Mouse (Mus musculus) left cerebral cortex, postnatal 25 days (tissue): ENCODE results near the gene Tmem210. TPM values are rescaled to one million over a fixed set of nuclear protein-coding genes. Genes with fewer than 3 reads are reported as not detected.
A peak's percentile ranks its signal among the peaks of the same experiment; 100 is the strongest.

Source experiments
- DNase-seq, 2 experiments: peaks; one replicate each; pipeline ENCODE4 v3.0.0; 2022; ENCODE audit warnings: low spot score in 2 of 2, mixed read lengths in 1 of 2
- intact Hi-C: fragments of 180-260 bp; cut with DNase I; formaldehyde crosslinking; loops from one replicate; pipeline ENCODE4 v1.15.1; 2025
- total RNA-seq, 2 experiments: library from RNA; stranded (reverse); gene quantifications; 2 replicates each; pipeline ENCODE4 v1.2.3; 2021

Tmem210 gene
- total RNA-seq, 2 experiments from 2014 or later: not detected

DNA sequence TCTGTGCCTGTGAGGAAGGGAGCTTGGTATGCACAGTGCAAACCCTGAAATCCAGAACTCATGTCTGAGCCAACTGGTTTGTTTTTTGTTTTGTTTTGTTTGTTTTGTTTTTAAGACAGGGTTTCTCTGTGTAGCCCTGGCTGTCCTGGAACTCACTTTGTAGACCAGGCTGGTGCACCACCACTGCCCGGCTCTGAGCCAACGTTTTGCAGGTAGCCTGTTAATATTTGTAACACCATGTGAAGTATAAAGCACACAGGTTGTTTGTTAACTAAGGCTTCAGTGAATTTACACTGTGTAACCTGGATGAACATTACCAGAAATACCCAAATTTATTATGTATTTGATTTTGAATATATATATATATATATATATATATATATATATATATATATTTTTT, 38.1 kb downstream of the Tmem210 start:
- no peak for DNase-seq
- intact Hi-C loops: no loop called here

DNA sequence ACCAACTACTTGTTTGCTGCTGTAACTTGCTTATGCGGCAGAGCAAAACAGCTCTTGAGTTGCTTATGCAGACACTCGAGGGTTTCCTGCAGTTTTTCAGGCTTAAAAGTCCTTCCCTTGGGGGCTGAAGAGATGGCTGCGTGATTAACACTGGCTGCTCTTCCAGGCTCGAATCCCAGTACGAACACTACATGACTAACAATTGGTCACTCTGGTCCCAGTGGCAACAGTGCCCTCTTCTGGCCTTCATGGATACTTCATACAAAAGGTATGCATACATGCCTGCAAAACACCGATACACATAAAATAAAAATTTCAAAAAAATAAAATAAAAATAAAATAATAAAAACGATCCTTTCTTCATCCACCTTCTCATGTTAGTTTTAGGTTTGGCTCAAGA, 40.5 kb downstream of the Tmem210 start:
- intact Hi-C loops: no loop called here
- peak in 1 of 2 experiments; percentile 40 for DNase-seq

DNA sequence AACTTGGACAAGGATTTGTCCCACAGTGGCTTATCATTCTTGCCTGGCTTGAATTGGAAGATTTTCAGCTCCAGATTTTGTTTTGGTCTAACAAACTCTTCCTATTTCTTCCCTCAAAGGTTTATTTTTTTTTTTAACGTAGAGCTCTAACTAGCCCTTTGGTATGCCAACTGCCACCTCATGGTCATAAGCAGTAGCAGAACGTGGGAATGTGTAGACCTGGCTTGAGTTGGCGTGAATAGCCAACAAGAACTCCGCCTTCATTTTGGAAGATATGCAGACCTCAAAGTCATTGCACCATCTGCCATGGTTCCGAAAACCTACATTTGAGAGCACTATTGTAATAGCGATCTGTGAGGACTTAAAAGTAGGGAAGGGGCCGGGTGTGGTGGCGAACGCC, 43.5 kb downstream of the Tmem210 start:
- intact Hi-C loops: no loop called here
- DNase-seq: no peak

DNA sequence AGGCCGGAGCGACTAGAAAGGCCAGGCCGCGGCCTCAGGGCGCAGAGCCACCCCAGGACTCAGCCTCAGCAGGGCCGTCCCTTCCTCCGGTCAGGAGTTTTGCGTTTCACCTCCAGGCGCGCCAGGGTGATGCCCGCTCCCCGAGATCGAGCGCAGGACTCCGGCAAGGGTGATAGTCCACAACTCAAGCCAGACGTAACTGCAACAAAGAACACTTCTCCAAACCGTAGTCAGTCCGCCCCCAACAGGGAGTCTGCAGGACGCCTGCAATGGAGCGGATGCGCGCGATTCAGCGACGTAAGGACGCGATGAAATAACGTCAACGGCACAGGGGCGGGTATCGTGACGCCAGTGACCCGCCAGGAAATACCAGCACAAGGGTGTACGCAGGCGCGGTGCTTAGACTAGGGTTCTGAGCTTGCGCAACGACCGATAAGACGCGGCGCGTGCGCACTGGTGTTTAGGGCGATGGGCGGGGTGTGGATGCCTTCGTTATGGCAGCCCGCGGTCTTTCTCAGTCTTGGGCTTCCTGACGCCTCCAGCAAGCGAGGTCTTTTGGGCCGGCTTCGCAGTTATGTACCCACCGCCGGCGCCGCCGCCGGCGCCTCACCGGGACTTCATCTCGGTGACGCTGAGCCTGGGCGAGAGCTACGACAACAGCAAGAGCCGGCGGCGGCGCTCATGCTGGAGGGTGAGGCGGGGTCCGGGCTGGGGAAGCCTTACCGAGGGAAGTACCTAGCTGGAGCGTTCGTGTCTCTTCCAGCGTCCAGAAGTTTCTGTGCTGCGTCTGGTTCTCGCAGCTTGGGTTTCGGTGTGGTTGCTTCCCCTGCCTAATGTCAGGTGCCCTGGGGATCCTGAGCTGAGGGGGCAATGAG, 44.6 kb downstream of the Tmem210 start, which contains the start of gene Man1b1:
Gene Man1b1, plus strand, starts transcription at position 53 of the 875 bp plus-strand sequence.
- DNase-seq: peak; percentile 99 to 100
- intact Hi-C loops: loop anchor here (1.0 kb wide), 1 partner anchor 60 kb away; the partner anchor contains the start of genes Anapc2 and Ssna1

DNA sequence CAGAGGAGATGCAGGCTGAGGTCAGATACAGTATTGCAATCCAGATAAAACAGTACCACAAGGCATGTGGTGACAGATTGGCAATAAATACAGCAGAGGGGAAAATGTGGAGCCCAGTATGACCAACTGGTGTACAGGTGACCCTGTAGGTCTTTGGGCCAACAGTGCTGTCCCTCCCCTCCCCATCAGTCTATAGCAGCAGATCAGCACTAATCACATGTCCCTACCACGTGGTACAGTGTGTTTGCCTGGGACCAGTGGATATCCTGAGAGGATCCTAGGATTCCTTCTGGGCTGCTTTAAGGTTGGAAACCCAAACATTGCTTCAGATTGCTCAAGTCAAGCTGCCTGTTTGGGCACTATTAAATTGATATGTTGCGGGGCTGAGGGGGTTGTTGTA, 45.6 kb downstream of the Tmem210 start:
- no peak for DNase-seq
- intact Hi-C loops: no loop called here

DNA sequence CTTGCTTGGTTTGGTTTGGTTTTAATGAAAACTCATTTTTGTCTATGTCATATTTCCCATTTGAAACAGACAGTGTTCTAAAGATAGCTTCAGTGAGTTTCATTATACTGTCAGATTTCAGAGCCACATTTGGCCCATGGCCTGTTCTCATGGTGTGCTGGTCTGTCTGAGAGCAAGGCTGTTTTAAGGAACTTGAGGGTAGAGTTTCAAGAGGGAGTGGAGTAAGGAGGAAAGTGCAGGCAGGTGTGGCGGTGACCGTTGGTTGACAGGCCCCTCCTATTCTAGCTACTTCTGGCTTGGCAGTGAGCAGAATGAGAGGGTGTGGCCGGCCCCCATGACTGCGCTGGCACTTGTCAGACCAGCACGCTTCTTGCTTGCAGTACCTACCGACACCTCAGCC, 50.4 kb downstream of the Tmem210 start:
- DNase-seq: no peak
- intact Hi-C loops: no loop called here

Other genes starting within 250 kb of the Tmem210 start
- gene Nsmf, start 233.8 kb upstream of the Tmem210 start, total RNA-seq: 100 to 1,000 TPM; 472 to 481 TPM
- gene Entpd8, start 207.8 kb upstream of the Tmem210 start, total RNA-seq: not detected
- gene Noxa1, start 193.0 kb upstream of the Tmem210 start, total RNA-seq: not detected
- gene Nrarp, start 107.4 kb upstream of the Tmem210 start, total RNA-seq: 10 to 100 TPM; 21.7 to 30.7 TPM
- 1 to 10 TPM; 1.9 to 2.3 TPM for gene Tor4a, start 91.3 kb upstream of the Tmem210 start, total RNA-seq
- gene Nelfb, start 76.7 kb upstream of the Tmem210 start, total RNA-seq: 10 to 100 TPM; 50.8 to 51.8 TPM
- gene Stpg3, start 73.5 kb upstream of the Tmem210 start, total RNA-seq: under 1 TPM in 1 of 2 experiments, not detected in 1; 0.23 TPM
- gene Fam166a, start 69.4 kb upstream of the Tmem210 start, total RNA-seq: not detected
- gene Tubb4b, start 63.4 kb upstream of the Tmem210 start, total RNA-seq: 100 to 1,000 TPM; 376 to 398 TPM
- gene Slc34a3, start 53.8 kb upstream of the Tmem210 start, total RNA-seq: not detected
- gene Rnf224, start 51.4 kb upstream of the Tmem210 start, total RNA-seq: not detected
- gene Rnf208, start 45.9 kb upstream of the Tmem210 start, total RNA-seq: 100 to 1,000 TPM; 243 to 256 TPM
- gene Cysrt1, start 45.7 kb upstream of the Tmem210 start, total RNA-seq: not detected
- gene AL732309.1, start 41.3 kb upstream of the Tmem210 start, total RNA-seq: 1 to 10 TPM; 1.6 to 2.9 TPM
- 10 to 100 TPM; 32.8 to 37.3 TPM for gene Tmem203, start 32.7 kb upstream of the Tmem210 start, total RNA-seq
- 10 to 100 TPM; 14.4 to 15.5 TPM for gene Tprn, start 25.5 kb upstream of the Tmem210 start, total RNA-seq
- 10 to 100 TPM; 67.2 to 69.6 TPM for gene Ssna1, start 15.7 kb upstream of the Tmem210 start, total RNA-seq
- 10 to 100 TPM; 73.0 to 77.2 TPM for gene Anapc2, start 15.7 kb upstream of the Tmem210 start, total RNA-seq
- gene Lrrc26, start 1.8 kb downstream of the Tmem210 start, total RNA-seq: not detected
- gene Grin1, start 31.0 kb downstream of the Tmem210 start, total RNA-seq: 100 to 1,000 TPM; 435 to 455 TPM
- 10 to 100 TPM; 55.0 to 59.5 TPM for gene Man1b1, start 44.2 kb downstream of the Tmem210 start, total RNA-seq
- 10 to 100 TPM; 28.2 to 33.2 TPM for gene Dpp7, start 68.2 kb downstream of the Tmem210 start, total RNA-seq
- gene Uap1l1, start 77.5 kb downstream of the Tmem210 start, total RNA-seq: 10 to 100 TPM; 11.3 to 14.0 TPM
- gene Sapcd2, start 84.2 kb downstream of the Tmem210 start, total RNA-seq: 1 to 10 TPM; 1.9 to 2.5 TPM
- 10 to 100 TPM; 11.7 to 13.2 TPM for gene Entpd2, start 107.7 kb downstream of the Tmem210 start, total RNA-seq
- gene Npdc1, start 111.2 kb downstream of the Tmem210 start, total RNA-seq: 100 to 1,000 TPM; 331 to 339 TPM
- gene Fut7, start 135.1 kb downstream of the Tmem210 start, total RNA-seq: under 1 TPM; 0.32 to 0.37 TPM
- gene Abca2, start 140.6 kb downstream of the Tmem210 start, total RNA-seq: 100 to 1,000 TPM; 154 to 165 TPM
- gene Clic3, start 168.7 kb downstream of the Tmem210 start, total RNA-seq: under 1 TPM in 1 of 2 experiments, not detected in 1; 0.69 TPM
- 10 to 100 TPM; 68.6 to 81.0 TPM for gene Paxx, start 172.9 kb downstream of the Tmem210 start, total RNA-seq
- 1,000 to 10,000 TPM; 1,926 to 2,241 TPM for gene Ptgds, start 181.9 kb downstream of the Tmem210 start, total RNA-seq
- not detected for gene Lcn12, start 205.8 kb downstream of the Tmem210 start, total RNA-seq
- gene Fbxw5, start 212.6 kb downstream of the Tmem210 start, total RNA-seq: 100 to 1,000 TPM; 112 to 127 TPM
- 1 to 10 TPM; 1.1 to 1.7 TPM for gene C8g, start 213.6 kb downstream of the Tmem210 start, total RNA-seq